Mouse (Mus musculus) cerebellum, postnatal 4 days (tissue): ENCODE measurements at regions not wholly inside any gene's neighbourhood (a gene's known extent, or its start where the extent isn't known, plus 50 kb on each side); places are given as distances from the start of the nearest gene placed in this dataset.

ENCODE experiments used
- DNase-seq, 2 experiments: peaks; one replicate each; pipeline ENCODE4 v3.0.0; 2022; ENCODE audit warnings: low spot score in 2 of 2, mixed read lengths in 1 of 2

DNA sequence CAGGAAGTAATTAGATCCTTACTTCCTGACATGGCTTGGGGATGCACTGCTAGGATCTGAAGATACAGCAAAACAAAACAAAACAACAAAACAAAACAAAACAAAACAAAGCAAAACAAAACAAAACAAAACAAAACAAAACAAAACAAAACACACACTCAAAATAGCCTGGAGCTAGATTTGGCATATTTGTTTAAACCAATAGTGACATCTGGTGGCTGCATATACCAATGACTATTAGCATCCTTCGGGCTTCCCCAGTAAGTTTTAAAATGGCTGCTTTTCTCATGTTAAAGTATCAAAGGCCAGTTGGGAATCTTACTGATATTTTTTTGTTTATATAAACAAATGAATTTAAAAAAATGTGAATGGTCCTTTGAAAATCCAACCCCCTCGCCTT is 52.9 kb upstream of the Ica1 start:
- DNase-seq: peak in 1 of 2 experiments; percentile 3

GRCm38 (mm10) chr6:8832924-8833323 is 54.6 kb upstream of the Ica1 start:
- no peak for DNase-seq

GRCm38 (mm10) chr6:8853657-8854056 is 75.4 kb upstream of the Ica1 start:
- no peak for DNase-seq

- DNase-seq: no peak
Observed at GRCm38 (mm10) chr6:8860581-8860980, 82.3 kb upstream of the Ica1 start.

- DNase-seq: no peak
Observed at GRCm38 (mm10) chr6:8863843-8864620, 84.2 kb upstream of the Nxph1 start.

GRCm38 (mm10) chr6:8877373-8878070 is 70.7 kb upstream of the Nxph1 start:
- no peak for DNase-seq

DNA sequence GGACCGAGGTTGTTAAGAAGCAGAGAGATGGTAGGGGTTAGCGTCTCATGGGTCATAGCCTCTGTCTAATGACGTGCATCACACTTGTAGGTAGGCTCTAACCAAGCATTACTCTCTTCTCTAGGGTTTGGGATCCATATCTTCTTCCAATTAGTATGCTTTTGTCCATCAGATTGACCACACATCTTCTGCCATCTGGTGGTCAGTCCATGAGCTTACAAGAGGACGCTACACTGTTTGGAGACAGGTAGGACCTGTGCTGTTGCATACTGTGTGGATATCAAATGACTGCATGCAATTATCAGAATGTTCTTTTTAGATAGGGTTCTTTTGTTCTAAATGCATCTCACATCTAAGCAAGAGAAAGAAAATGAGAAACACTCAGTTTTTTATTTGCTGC is 54.6 kb upstream of the Nxph1 start:
- no peak for DNase-seq

- no peak for DNase-seq
Observed at GRCm38 (mm10) chr6:8896097-8896496, 52.1 kb upstream of the Nxph1 start.

- DNase-seq: no peak
Observed at GRCm38 (mm10) chr6:8896822-8897221, 51.4 kb upstream of the Nxph1 start.

- DNase-seq: peak in 1 of 2 experiments; percentile 3
Observed at GRCm38 (mm10) chr6:8897334-8897733, 50.9 kb upstream of the Nxph1 start.

- no peak for DNase-seq
Observed at GRCm38 (mm10) chr6:8898268-8898667, 50.0 kb upstream of the Nxph1 start.
